Mouse (Mus musculus): ENCODE measurements around the gene Fxyd7.

- TF ChIP-seq GATA1 (IDR thresholded peaks at IDR 0.05; ENCODE audit: borderline replicate concordance, low read length) (no peak), FLI1 (IDR thresholded peaks at IDR 0.05; ENCODE audit: low read length) (no peak)
Measured at GRCm38 (mm10) chr7:31041662-31042315, 9.5 kb downstream of the Fxyd7 start.
